Mouse (Mus musculus) heart, postnatal 36 days (tissue): ENCODE measurements at regions not wholly inside any gene's neighbourhood (a gene's known extent, or its start where the extent isn't known, plus 50 kb on each side); places are given as distances from the start of the nearest gene placed in this dataset.

Source experiments
- DNase-seq, 2 experiments: peaks; one replicate each; pipeline ENCODE4 v3.0.0; 2021 to 2022
- intact Hi-C: fragments of 180-260 bp; cut with DNase I; formaldehyde crosslinking; loops from one replicate; pipeline ENCODE4 v1.15.1; 2025

DNA sequence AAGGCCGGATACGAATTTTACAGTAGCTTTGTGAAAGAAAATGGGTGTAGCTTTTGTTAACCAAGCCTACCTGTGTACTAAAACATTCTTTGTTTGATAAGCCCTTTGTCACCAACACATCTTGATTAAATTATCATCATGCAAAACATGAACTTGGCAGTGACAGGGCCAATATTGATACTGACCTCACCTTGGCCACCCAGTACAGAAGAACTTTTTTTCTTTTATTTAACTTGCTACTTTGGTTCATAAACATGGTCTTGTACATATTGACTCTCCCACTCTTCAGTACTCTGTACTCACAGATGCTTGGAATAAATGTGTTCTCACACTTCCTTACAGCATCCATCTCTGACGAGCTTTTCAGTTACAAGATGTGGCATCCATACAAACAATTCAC is 570.0 kb upstream of the Klf4 start:
- intact Hi-C loops = no loop called here
- no peak for DNase-seq

DNA sequence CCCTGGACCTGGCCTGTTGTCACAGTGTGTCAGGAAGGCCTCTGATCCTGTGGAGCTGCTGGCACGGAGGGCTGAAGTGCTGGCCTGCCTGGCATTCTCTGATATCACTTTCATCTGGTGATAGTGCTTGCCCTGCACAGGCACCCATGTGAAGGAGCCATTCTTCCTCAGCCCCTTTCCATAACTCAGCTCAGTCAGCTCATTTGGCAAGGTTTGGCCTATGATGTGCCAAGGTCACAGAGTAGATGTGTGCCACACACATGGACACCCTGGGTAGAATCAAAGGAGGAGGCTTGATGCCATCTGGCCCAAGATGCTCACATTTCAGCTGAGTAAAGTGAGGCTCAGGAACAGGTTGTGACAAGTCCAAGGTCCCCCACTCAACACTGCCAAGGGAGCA is 558.5 kb upstream of the Klf4 start:
- intact Hi-C loops = no loop called here
- peak in 1 of 2 experiments; percentile 7 for DNase-seq

DNA sequence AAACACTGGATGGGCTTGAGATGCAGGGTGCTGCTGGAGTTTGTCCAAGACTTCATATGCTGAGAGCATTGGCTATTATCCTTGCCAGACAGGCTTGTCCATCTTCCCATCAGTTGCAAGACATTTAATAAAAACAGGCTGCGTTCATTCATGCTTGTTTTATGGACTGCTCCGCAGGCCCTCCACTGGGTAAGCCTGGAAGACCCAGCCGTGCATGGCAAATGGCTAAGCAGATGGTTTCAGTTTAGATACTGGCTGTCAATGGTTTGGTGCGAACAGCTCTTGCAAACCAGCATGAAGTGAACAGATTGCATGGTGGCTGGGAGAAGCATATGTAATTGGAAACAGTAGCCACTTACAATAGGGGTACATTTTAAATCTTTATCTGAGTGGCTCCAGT is 556.4 kb upstream of the Klf4 start:
- intact Hi-C loops = no loop called here
- no peak for DNase-seq

DNA sequence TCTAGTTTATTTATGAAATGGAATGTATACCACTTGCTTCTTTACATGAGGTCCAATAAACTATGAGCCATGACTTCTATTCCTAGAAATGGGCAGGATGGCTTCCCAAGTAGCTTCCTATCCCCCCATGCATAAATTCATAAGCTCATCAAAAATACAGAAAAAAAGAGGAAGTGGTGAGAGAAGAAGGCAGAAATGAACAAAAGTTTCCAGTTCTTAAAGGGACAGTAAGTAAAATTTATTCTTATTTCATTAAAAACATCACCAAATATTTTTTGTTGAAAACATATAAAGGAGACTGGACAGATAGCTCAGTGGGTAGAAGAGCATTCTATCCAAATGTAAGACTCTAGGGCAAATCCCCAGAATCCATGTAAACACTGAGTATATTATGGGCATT is 554.0 kb upstream of the Klf4 start:
- intact Hi-C loops = no loop called here
- no peak for DNase-seq

DNA sequence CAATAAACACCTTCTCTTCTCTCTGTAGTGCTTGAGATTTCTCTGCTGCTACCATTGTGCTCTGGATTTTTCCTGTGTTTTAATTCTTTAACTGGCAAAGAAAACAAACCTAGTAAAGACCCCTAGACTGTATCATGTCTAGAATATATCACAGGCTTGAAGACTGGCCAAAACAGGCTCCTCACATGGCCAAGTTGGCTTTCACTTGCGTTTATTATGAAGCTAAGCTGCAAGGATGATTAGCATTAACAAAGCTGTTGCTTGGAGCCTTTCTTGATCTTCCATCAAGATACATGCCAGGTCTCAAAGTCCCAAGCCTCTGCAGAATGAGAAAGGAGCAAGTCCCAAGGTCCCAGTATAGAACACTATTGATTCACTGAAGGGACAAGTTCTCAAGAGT is 551.9 kb upstream of the Klf4 start:
- DNase-seq = no peak

DNA sequence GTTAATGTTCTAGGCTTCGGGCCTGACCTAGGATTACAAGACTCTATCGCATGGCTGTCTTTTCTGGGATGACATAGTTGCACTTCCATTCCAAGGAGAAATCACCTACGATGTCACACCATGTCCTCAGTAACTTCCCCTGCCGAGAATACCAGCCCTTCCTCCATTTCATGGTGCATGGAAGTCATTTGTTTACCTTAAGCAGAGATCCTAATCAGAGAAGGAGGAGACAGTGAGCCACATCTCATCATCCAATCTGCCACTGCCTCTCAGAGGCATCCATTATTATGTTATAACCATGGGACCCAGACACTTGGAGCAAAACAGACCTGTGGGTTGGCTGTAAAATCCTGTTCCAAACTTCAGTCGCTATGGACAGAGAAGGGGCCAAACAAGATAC is 550.1 kb upstream of the Klf4 start:
- intact Hi-C loops = no loop called here
- DNase-seq = no peak

More for the DNA sequence above, 551.9 kb upstream of the Klf4 start:
- intact Hi-C loops = no loop called here

GRCm38 (mm10) chr4:56080960-56081359 is 548.7 kb upstream of the Klf4 start:
- intact Hi-C loops = no loop called here

GRCm38 (mm10) chr4:56070664-56071334 is 538.5 kb upstream of the Klf4 start:
- peak; percentile 51 to 52 for DNase-seq
- intact Hi-C loops = no loop called here

More at GRCm38 (mm10) chr4:56080960-56081359, 548.7 kb upstream of the Klf4 start:
- no peak for DNase-seq

DNA sequence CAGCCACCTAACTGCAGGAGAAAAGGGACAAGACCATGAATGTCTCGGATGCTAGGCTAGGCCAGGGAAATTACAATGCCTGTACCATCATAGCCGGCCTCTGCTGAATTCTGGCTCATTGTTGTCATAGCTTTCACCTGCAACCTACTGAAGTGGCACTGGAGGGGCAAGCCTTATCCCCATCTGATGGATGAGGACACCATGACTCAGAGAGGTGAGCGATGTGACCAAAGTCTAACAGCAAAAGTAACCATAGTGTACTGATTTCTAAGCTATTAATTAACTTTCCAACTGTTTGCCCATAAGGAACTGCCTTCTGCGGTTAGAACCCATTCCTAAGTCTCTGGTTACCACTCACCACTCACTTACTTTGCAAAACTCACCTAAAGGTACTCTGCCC is 536.6 kb upstream of the Klf4 start:
- intact Hi-C loops = no loop called here
- no peak for DNase-seq

- intact Hi-C loops = no loop called here
- no peak for DNase-seq
These were observed 532.4 kb upstream of the Klf4 start for GRCm38 (mm10) chr4:56064657-56065056.

- peak; percentile 8 to 10 for DNase-seq
- intact Hi-C loops = no loop called here
These were observed 519.6 kb upstream of the Klf4 start for GRCm38 (mm10) chr4:56051792-56052380.

- no peak for DNase-seq
- intact Hi-C loops = no loop called here
These were observed 507.1 kb upstream of the Klf4 start for GRCm38 (mm10) chr4:56039327-56039726.

GRCm38 (mm10) chr4:56036334-56036733 is 504.1 kb upstream of the Klf4 start:
- intact Hi-C loops = no loop called here
- DNase-seq = no peak

DNA sequence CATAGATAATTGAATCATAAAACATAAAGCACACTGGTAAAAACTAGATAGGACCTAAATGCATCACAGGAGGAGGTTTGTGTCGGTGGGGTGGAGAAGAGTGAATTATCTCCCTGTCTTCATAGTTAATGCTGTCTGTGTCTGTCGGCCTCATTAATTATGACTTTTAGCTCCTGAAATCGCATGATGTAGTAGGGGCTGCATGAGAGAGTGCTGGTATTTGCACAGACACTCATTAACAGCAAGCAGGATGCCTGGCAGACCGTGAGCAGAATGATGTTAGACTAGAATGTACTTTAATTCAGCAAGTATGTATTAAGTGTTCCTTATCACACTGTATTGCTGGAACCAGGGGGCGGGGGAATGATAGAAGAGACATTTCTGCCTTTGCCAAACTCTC is 503.3 kb upstream of the Klf4 start:
- DNase-seq = no peak
- intact Hi-C loops = no loop called here

DNA sequence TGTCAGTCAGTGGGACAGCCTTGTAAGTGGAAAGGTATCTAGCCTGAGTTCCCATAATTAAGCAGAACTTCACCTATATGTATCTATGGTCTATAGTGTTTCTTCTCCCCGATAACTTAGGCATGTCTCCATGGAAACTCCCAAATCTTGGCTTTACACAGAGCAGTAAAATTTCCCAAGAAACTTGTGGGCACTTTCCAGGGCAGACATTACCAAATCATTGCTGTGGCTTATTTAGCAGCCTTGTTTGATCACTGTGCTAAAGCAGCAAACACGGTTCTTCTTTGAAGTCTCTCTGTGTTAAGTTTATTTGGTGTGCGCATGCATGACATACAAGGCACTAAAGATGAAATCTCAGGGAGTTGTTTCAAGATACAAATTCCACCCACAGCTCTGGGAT is 496.2 kb upstream of the Klf4 start:
- DNase-seq = no peak
- intact Hi-C loops = no loop called here

- DNase-seq = no peak
- intact Hi-C loops = no loop called here
These were observed 495.0 kb upstream of the Klf4 start for GRCm38 (mm10) chr4:56027258-56027657.

GRCm38 (mm10) chr4:56024478-56024877 is 492.2 kb upstream of the Klf4 start:
- intact Hi-C loops = no loop called here
- no peak for DNase-seq

DNA sequence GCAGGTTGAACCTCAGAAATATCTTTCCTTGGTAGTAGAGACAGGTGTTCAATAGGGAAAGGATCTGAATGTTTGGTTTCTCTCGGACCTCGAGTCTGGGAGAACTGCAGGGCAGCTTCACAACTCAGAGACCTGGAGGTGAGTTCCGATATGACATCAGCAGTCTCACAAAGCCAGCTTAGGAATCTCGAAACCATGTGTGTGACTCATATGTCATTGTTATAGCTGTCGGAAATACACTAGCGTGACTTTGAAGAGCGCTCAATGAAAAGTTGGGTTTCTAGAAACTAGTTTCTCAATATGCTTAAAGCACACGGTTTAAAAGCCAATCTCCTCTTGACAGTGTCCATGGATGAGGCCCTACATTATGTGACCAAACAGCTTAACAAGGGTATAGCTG is 485.9 kb upstream of the Klf4 start:
- no peak for DNase-seq
- intact Hi-C loops = no loop called here

DNA sequence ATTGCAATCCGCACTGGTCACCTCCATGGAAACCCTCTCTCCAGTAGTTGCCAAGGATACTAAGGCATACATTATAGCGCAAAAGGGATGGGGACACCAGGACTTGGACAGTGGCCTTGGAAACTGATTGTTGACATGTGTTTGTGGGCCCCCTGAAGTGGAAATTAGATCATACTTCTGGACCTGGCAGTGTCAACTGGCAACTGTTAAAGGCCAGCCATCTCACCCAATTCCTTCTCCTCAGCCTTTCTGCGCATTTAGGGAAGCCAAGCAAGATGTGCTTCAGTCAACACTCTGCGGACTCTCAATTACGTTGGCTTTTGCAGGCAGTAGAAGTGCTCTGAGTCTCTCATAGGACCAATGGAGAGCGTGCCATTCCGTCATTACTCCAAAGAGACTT is 483.2 kb upstream of the Klf4 start:
- no peak for DNase-seq
- intact Hi-C loops = no loop called here

DNA sequence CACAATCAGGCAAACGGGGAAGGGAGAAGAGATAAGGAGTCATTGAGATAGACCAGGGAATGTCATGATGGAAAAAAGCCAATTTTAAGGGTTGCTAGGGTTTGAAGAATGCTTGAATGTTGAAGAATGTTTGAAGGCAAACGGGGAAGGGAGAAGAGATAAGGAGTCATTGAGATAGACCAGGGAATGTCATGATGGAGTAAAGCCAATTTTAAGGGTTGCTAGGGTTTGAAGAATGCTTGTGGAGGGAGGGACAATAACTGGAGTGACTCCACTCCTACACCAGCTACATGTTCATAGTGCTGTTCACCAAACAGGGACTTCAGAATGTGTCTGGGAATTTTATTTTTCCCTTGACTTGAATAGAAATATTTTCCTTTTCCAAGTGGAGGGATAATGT is 476.0 kb upstream of the Klf4 start:
- intact Hi-C loops = no loop called here
- DNase-seq = no peak

DNA sequence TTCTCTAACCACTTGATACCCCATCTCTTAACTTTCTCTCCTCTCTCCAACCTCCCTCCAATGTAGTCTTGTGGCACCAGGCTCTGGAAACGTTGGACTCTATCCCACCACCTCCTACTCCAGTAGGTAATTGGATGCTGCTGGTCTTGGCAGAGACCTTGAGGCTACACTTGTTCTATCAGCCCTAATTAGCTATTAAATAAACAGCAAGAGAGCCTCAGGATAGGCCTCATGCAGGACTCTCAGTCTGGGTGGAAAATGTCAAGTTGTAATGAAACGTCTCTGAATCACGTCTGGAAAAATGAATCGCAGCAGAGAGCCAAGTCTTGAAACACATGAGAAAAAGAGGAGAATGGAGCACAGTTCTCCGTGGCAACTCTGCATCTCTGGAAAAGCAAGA is 472.0 kb upstream of the Klf4 start:
- no peak for DNase-seq
- intact Hi-C loops = loop anchor here (5.0 kb wide), 1 partner anchor 108 kb away; no protein-coding TSS in a partner anchor

DNA sequence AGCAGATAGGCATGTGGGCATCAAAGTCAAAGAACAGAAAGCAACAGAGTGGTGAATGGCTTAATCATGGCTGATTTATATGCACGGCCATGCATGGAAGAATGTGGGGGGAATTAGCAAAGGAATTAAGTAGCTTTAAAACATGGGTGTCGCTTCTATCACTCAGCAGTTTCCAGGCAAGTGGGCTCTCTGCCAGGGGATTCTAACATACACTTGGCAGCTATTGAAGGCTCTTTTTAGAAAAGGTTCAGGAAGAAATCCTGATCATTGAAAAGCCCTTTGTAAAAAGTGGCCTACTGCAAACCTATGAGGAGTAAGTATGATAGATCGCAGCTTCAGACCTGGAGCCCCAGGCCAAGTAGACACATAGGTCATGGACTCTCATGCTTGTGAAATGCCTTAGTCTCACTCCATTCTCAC is 469.1 kb upstream of the Klf4 start:
- intact Hi-C loops = loop anchor here (5.0 kb wide), 1 partner anchor 111 kb away; no protein-coding TSS in a partner anchor
- DNase-seq = no peak

DNA sequence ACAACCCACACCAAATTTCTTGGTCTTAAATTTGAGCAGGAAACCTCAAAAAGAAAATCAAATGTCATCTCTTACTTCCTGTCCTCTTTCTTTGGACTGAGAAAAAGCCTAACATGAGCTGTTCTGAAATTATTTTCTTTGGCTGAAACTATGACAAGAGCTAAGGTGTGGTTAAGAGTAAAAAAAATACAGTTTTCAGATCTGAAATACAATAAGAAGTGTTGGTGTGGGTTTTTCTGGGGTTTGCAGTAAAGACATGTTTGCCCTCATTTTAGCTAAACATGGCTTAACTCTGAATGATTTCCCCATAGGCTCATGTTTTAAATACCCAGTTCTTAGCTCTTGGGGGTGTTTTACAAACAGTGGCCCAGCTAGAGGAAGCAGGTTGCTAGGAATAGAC is 451.8 kb upstream of the Klf4 start:
- intact Hi-C loops = no loop called here
- DNase-seq = no peak
